Comparison of ENCODE assay signal across 7 mouse cellular contexts in the genomic region with DNA sequence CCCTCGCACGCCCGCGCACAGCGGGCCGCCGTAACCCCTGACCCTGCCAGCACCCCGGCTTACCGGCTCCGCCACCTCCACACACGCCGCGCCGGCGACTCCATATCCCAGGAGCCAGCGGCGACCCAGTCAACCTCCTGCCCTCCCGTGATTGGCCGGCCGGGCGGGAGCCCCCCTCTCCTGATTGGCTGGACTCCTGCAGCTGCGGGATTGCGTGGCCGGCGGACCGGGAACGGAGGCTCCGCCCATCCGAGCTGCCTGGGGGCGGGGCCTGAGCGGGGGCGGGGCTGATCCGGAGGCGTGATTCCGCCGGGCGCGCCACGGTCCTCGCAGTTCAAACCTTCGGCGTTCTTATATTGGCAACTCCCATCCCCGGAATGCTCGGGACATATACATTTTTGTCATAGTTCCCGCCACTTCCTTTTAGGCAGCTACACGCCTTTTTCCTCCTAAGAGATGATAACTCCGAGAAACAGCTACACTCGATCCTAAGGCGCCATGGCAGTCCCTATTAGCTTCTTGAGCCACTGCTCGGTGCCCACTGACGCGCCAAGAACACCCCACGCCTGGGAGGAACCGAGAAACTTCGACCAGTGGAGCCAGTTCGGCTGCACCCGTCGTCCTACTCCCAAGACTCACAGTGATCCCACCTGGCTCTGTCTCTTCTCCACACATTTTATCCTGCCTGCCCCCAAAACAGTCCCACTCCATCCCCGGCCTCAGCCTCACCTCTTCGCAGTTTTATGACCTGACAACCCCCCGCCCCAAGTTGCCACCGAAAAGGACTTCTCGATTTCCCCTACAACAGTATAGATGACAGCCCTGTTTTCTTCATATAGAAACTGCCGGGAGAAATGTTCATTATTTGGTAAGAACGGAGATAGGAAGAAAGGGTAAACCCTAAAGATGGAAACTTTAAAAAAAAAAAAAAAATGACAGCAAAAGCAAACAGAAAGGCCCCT. TPM values are rescaled to one million over a fixed set of nuclear protein-coding genes. Genes with fewer than 3 reads are reported as not detected.
DNase-seq lines count a peak whose midpoint lies in the region; ATAC-seq and TF ChIP-seq lines count a peak whose summit lies in the region.

No protein-coding gene starts in this region.

- under 1% methylated on average over 65 of the region's 65 CpGs for WGBS in embryonic facial prominence, embryonic 12.5 days
- WGBS in heart, adult 2 months = under 1% methylated on average over 65 of the region's 65 CpGs
- under 1% methylated on average over 64 of the region's 65 CpGs for WGBS in limb, embryonic 13.5 days
- 2% methylated on average over 56 of the region's 65 CpGs for WGBS in midbrain, embryonic 16.5 days

- H3K4me1 ChIP-seq in embryonic facial prominence, embryonic 12.5 days = peaks cover 26% of the 10 kb centered on the region
- peaks cover 8% of the 10 kb centered on the region for H3K4me1 ChIP-seq in heart, adult 2 months (ENCODE audit: control insufficient read depth, insufficient read depth, low read length)
- peaks cover 46% of the 10 kb centered on the region for H3K4me1 ChIP-seq in limb, embryonic 13.5 days
- H3K4me1 ChIP-seq in midbrain, embryonic 16.5 days (ENCODE audit: control insufficient read depth, insufficient read depth, low read length) = peaks cover 33% of the 10 kb centered on the region

- H3K9ac ChIP-seq in embryonic facial prominence, embryonic 12.5 days = peak overlapping the region; percentile 94
- peak overlapping the region; percentile 87 for H3K9ac ChIP-seq in heart, adult 2 months (ENCODE audit: low read depth, low read length)
- peak overlapping the region; percentile 95 for H3K9ac ChIP-seq in limb, embryonic 13.5 days
- H3K9ac ChIP-seq in midbrain, embryonic 16.5 days (ENCODE audit: low read depth, low read length) = peak overlapping the region; percentile 89

- no peak for TF ChIP-seq CTCF in heart, adult 2 months (IDR thresholded peaks at IDR 0.05)

- peak; percentile 74 for TF ChIP-seq POLR2A in heart, adult 2 months (IDR thresholded peaks at IDR 0.05; ENCODE audit: insufficient read depth, low read depth, low read length)

- peak overlapping the region; percentile 80 for H3K4me2 ChIP-seq in embryonic facial prominence, embryonic 12.5 days (replicated peaks)
- peak overlapping the region; percentile 82 for H3K4me2 ChIP-seq in limb, embryonic 13.5 days (replicated peaks)
- H3K4me2 ChIP-seq in midbrain, embryonic 16.5 days (ENCODE audit: low read length) = peak overlapping the region; percentile 92

- intact Hi-C loops in heart, adult 2 months (cut with DNase I) = loop anchor here (1.0 to 5.0 kb wide), 2 partner anchors 20 to 34 kb away; no protein-coding TSS in a partner anchor

- 0 out of 2 replicates have a peak overlapping the region, but pooled peaks have one; percentile 6 for H3K27ac ChIP-seq in embryonic facial prominence, embryonic 12.5 days
- H3K27ac ChIP-seq in heart, adult 2 months = peak overlapping the region; percentile 74
- H3K27ac ChIP-seq in limb, embryonic 13.5 days = no peak overlapping the region
- peak overlapping the region; percentile 23 for H3K27ac ChIP-seq in midbrain, embryonic 16.5 days (ENCODE audit: low read length)

- H3K27me3 ChIP-seq in embryonic facial prominence, embryonic 12.5 days = peaks cover 20% of the 10 kb centered on the region; the same call in 1 of the 2 replicates
- no peaks in the 10 kb centered on the region; the same call in 1 of the 2 replicates for H3K27me3 ChIP-seq in heart, adult 2 months (ENCODE audit: control insufficient read depth, insufficient read depth, low read length)
- H3K27me3 ChIP-seq in limb, embryonic 13.5 days = peaks cover 17% of the 10 kb centered on the region
- peaks cover 20% of the 10 kb centered on the region for H3K27me3 ChIP-seq in midbrain, embryonic 16.5 days (ENCODE audit: control insufficient read depth, insufficient read depth, low read depth, low read length)

- H3K79me2 ChIP-seq in heart, adult 2 months (replicated peaks; ENCODE audit: control insufficient read depth, insufficient read depth, low read length) = 0 out of 2 replicates have a peak, but pooled peaks cover 3% of the 10 kb centered on the region

- H3K4me3 ChIP-seq in embryonic facial prominence, embryonic 12.5 days = peak overlapping the region; percentile 95
- H3K4me3 ChIP-seq in heart, adult 2 months = peak overlapping the region; percentile 83
- H3K4me3 ChIP-seq in limb, embryonic 13.5 days = peak overlapping the region; percentile 94
- H3K4me3 ChIP-seq in midbrain, embryonic 16.5 days (ENCODE audit: low read depth, low read length) = peak overlapping the region; percentile 97

- H3K36me3 ChIP-seq in embryonic facial prominence, embryonic 12.5 days = no peaks in the 10 kb centered on the region
- H3K36me3 ChIP-seq in heart, adult 2 months (ENCODE audit: control insufficient read depth, insufficient read depth, low read length) = no peaks in the 10 kb centered on the region
- no peaks in the 10 kb centered on the region for H3K36me3 ChIP-seq in limb, embryonic 13.5 days
- no peaks in the 10 kb centered on the region for H3K36me3 ChIP-seq in midbrain, embryonic 16.5 days (ENCODE audit: control insufficient read depth, insufficient read depth, low read length)

- TF ChIP-seq EP300 in heart, adult 2 months (IDR thresholded peaks at IDR 0.05; ENCODE audit: insufficient read depth, low read depth, low read length) = no peak

- peak; percentile 98 for DNase-seq in adrenal gland, postnatal 25 days
- DNase-seq in heart, adult 2 months = peak; percentile 97 to 98
- peak; percentile 96 for DNase-seq in kidney, adult 8-10 months
- peak; percentile 96 to 97 for DNase-seq in spleen, postnatal 10 days (ENCODE audit: low spot score in 2 of 2)

- no peaks in the 10 kb centered on the region for H3K9me3 ChIP-seq in embryonic facial prominence, embryonic 12.5 days
- H3K9me3 ChIP-seq in limb, embryonic 13.5 days = no peaks in the 10 kb centered on the region
- no peaks in the 10 kb centered on the region for H3K9me3 ChIP-seq in midbrain, embryonic 16.5 days (replicated peaks; ENCODE audit: control insufficient read depth, low read length, poor library complexity, severe bottlenecking)

- peak; percentile 90 for ATAC-seq in embryonic facial prominence, embryonic 12.5 days (ENCODE audit: insufficient number of reproducible peaks, insufficient read depth, low FRiP score, low TSS enrichment)
- ATAC-seq in limb, embryonic 13.5 days (ENCODE audit: low FRiP score, low read depth) = peak; percentile 97
- peak; percentile 97 for ATAC-seq in midbrain, embryonic 16.5 days

RNA-seq across cellular contexts. Expression of a gene that starts 1.2 kb away (rescaled TPM):
- total RNA-seq in adrenal gland, postnatal 25 days (2021) = not detected in 2 replicates
- 0.12 and 0.14 TPM in 2 replicates for polyA plus RNA-seq in embryonic facial prominence, embryonic 12.5 days (2016; fragmentation: Nextera tagmentation; extraction: Ambion mirVana)
- total RNA-seq in heart, adult 2 months (2021) = not detected
- not detected in 2 replicates for polyA plus RNA-seq in heart, adult 2 months (2012; rRNA removed)
- polyA plus RNA-seq in limb, embryonic 13.5 days (2015; fragmentation: Nextera tagmentation; extraction: Ambion mirVana) = 0.05 TPM in 1 of 2 replicates, not detected in the other
- polyA plus RNA-seq in midbrain, embryonic 16.5 days (2015; fragmentation: Nextera tagmentation; extraction: Ambion mirVana) = 0.10 TPM in 2 replicates

RNA-seq across cellular contexts. Expression of a gene that starts 1.7 kb away (rescaled TPM):
- 105 and 111 TPM in 2 replicates for total RNA-seq in adrenal gland, postnatal 25 days (2021)
- polyA plus RNA-seq in embryonic facial prominence, embryonic 12.5 days (2016; fragmentation: Nextera tagmentation; extraction: Ambion mirVana) = 22.3 and 23.0 TPM in 2 replicates
- total RNA-seq in heart, adult 2 months (2021) = 10 to 100 TPM; 38.9 to 43.7 TPM
- polyA plus RNA-seq in heart, adult 2 months (2012; rRNA removed) = 24.4 and 45.6 TPM in 2 replicates
- 18.7 and 25.3 TPM in 2 replicates for polyA plus RNA-seq in limb, embryonic 13.5 days (2015; fragmentation: Nextera tagmentation; extraction: Ambion mirVana)
- polyA plus RNA-seq in midbrain, embryonic 16.5 days (2015; fragmentation: Nextera tagmentation; extraction: Ambion mirVana) = 23.7 and 24.8 TPM in 2 replicates

RNA-seq across cellular contexts. Expression of a gene that starts 45.6 kb away (rescaled TPM):
- total RNA-seq in adrenal gland, postnatal 25 days (2021) = 123 and 143 TPM in 2 replicates
- 35.3 and 37.3 TPM in 2 replicates for polyA plus RNA-seq in embryonic facial prominence, embryonic 12.5 days (2016; fragmentation: Nextera tagmentation; extraction: Ambion mirVana)
- 10 to 100 TPM; 13.0 to 13.1 TPM for total RNA-seq in heart, adult 2 months (2021)
- polyA plus RNA-seq in heart, adult 2 months (2012; rRNA removed) = 31.2 and 32.3 TPM in 2 replicates
- 34.1 and 34.3 TPM in 2 replicates for polyA plus RNA-seq in limb, embryonic 13.5 days (2015; fragmentation: Nextera tagmentation; extraction: Ambion mirVana)
- polyA plus RNA-seq in midbrain, embryonic 16.5 days (2015; fragmentation: Nextera tagmentation; extraction: Ambion mirVana) = 57.4 and 57.5 TPM in 2 replicates

RNA-seq across cellular contexts. Expression of a gene that starts 58.8 kb away (rescaled TPM):
- 1.2 TPM in 1 of 2 replicates, not detected in the other for total RNA-seq in adrenal gland, postnatal 25 days (2021)
- polyA plus RNA-seq in embryonic facial prominence, embryonic 12.5 days (2016; fragmentation: Nextera tagmentation; extraction: Ambion mirVana) = not detected in 2 replicates
- not detected for total RNA-seq in heart, adult 2 months (2021)
- polyA plus RNA-seq in heart, adult 2 months (2012; rRNA removed) = not detected in 2 replicates
- not detected in 2 replicates for polyA plus RNA-seq in limb, embryonic 13.5 days (2015; fragmentation: Nextera tagmentation; extraction: Ambion mirVana)
- polyA plus RNA-seq in midbrain, embryonic 16.5 days (2015; fragmentation: Nextera tagmentation; extraction: Ambion mirVana) = not detected in 2 replicates
